Mouse (Mus musculus) thymus, postnatal 36 days (tissue): ENCODE results near the gene Abca2.
"Not testable (repeated sequence)": the region's sequence is repeated elsewhere in the genome, so short reads cannot be mapped to it uniquely, and the experiment has no call there.

ENCODE experiments used
- DNase-seq, 2 experiments: peaks; one replicate each; pipeline ENCODE4 v3.0.0; 2022; ENCODE audit warnings: mixed read lengths in 2 of 2

The Abca2 gene

DNA sequence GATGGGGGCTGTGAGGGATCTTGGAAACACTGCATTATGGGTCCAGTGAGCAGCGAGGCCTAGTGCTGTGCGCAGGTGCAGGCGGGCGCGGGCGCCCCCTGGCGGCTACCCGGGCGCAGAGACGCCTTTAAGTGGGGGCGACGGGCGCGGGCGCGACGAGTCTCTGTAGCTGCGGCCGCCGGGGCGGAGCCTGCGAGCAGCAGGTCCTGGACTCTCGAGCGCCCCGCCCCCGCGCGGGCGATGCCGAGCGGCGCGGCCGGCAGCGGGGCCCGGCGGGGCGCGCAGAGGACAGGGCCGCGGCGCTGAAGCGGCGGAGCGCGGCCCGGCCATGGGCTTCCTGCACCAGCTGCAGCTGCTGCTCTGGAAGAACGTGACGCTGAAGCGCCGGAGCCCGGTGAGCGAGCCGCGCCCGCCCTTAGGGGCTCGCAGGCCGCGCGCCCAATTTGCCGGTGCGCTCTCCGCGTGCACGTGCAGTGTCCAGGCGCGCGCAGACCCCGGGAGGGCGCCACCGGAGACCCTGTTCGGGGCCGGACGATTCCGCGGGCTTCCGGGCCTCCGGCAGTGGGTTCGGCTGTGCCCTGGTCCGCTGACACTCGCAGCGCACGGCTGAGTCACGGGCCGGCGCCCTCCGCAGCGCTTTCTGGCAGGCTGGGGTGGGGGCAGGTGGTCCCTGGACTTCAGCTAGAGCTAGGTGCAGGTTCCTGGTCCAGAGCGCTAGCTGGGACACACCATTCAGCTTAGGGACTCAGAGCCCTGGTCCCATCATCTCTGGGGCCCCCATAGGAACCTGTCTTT, at the start of gene Abca2:
TSS of gene Abca2 (plus strand) at position 262 of the 795 bp plus-strand sequence.
- DNase-seq: peak; percentile 95 to 96

DNA sequence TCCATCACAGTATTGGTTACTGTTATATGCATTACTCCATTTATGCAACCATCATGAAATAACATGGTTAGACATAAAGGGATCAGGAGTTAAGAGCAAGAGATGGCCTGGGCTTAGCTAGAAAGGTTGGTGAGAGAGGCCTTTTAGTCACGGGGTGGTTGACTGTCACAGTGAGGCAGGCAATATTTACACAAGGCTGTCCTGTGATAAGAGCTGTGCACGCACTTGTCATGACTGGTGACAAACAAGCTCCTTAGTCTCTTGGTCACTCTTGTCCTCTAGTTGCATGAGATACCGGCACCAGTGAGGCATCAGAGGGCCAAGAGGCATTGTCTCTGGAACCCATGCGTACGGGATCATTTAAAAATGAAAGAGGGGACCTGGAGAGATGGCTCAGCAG, 44.0 kb upstream of the Abca2 start:
- DNase-seq: no peak

DNA sequence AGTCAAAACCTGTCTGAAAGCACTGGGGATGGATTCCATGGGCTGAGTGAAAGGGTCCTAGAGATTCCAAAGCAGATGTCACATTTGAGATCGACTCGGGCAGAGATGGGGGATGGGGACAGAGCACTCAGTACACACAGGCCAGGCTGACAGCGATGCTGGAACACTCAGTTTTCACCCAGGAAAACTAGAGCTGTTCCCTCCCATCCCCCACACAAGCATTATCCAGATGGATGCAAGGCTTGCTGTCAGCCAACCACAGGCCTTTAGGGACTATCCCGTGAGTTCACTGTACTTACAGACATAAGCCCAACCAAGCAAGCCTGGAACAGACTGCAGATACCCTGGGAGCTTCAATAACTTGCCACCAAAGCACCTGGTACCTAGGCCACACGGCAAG, 37.2 kb upstream of the Abca2 start:
- DNase-seq: no peak

DNA sequence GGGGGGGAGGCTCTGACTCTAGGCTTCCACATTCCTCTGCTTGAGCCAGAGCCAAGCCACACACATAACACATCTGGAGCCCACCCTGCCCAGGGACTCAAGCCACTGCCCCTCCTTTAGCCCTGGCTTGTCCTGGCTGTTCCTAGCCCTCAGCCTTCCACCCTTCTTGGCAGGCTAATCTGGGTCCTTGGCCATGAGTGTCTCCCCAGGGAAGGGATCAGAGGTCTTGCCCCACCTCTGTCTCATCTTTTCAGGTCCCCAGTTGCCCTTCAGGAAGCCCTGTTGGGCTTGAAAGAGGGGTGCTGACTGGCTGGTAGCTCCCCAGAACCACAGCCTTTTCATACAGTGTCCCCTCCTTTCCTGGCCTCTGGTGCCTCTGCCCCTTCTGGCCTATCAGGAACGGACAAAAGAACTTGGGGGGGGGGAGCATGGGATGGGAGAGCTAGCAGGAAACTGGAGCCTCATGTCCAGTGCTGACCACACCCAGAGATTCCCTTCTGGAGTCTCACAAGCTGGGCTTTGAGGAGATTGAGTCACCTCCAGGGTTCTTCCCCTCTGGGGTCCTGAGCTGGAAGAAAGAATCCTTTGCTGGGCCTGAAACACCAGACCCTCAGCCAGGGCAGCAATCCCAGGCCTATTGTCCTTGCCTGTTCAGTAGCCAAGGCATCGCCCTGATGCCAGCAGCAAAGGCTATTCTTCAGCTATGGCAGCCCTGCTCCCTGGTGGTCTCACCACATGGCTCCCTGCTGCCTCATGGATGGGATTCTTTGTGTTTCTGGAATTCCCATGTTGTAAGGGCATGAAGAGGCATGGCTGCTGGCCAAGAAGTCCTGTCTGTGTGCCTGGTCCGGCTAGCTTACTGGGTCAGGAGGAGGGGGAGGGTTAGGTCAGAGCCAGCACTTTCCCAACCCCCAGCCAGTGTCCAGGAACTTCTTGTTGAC, 34.0 kb upstream of the Abca2 start:
- no peak for DNase-seq

DNA sequence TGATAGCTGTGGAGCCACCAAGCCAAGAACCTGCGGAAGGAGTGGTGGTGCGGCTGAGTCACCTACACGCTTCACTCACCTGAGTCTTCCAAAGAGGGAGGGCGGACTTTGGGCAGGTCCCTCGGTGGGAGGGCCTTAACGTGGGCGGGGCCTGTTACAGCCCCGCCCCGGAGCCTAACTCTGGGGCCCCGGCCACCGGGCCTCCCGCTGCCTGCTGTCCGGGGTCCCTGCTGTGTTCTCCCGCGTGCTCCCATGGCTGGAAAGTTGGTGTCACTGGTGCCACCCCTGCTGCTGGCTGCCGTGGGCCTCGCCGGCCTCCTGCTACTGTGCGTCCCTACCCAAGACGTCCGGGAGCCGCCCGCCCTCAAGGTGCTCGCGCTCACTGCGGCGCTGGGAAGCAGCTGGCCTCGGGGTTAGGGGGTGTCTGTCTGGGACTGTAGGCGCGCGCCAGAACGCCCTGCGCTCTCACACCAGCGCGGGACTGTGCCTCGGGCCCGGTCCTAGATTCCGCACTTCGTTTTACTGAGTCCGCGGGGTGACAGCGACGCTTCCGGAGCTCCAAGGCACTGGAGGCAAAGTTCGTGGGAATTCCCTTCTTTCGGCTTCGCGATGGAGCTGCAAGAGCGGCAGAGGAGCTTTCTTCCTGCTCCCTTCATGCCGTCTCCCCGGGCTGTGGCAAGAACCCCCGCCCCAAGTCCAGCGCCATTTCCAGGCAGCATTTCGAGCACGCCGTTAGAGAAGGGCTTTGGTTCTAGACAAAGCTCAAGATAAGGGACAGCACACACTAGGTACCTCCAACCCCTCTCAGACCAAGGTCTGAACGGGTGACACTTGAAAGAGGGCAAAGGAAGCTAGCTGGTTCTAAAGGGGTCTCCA, 32.5 kb upstream of the Abca2 start, which contains the start of gene Entpd2:
TSS of gene Entpd2 (plus strand) at position 154 of the 876 bp plus-strand sequence.
- no peak for DNase-seq

DNA sequence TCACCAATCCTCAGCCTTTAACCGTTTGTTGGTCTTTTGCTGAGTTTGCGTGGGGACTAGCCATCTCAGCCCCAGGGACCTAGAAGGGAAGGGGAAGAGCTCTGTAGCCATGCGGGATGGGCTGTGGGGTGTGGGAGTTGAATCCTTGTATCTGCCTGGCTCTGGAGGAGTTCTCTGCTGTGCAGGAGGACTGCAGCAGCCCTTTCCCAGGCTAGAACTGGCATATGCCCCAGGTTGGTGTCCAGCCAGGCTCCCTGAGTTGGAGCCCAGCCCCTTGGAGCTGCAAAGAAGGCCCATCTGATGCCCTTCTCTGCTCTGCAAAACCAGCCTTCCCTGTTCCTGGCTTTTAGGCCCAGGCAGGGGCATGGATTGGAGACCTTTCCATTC, 31.9 kb upstream of the Abca2 start:
- no peak for DNase-seq

DNA sequence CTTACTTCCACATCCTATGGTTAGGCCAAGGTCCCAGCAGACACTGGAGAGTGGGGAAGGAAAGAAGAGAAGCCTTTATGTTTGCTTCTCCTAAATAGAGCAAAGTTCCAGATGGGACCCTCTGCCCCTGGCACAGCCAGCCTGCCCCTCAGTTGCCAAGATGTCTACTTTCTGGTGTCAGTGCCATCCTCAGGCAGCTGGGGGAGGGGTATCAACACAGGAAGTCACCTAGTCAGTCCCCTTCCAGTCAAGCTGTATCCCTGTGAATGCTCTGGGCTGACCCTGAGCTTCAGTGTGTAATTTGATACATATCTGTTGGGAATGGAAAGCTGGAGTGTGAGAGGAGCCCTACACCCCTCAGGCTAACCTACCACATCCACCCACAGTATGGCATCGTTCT, 31.5 kb upstream of the Abca2 start:
- DNase-seq: no peak

DNA sequence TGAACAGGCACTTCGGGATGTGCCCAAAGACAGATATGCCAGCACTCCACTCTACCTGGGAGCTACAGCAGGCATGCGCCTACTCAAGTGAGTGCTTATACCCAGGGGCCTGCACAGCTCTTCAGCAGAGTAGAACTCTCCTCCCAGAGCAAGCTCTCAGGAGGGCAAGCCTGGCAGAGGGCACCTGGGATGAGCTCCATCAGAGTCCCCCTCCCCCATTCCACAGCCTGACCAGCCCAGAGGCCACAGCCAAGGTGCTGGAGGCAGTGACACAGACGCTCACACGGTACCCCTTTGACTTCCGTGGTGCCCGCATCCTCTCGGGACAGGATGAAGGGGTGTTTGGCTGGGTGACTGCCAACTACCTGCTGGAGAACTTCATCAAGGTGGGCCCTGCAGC, 30.4 kb upstream of the Abca2 start:
- no peak for DNase-seq

DNA sequence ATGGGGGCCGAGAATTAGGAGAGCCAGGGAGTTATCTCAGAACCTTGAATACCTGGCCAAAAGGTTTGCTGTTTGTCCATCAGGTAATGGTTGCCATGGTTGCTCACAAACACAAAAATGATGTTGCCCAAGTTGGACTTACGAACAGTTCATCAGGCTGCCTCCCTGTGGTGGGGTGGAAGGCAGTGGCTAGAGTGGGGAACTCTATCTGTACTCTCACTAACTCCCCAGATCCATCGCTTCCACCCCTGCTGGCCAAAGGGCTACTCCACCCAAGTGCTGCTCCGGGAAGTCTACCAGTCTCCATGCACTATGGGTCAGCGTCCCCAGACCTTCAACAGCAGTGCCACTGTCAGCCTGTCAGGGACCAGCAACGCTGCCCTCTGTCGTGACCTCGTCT, 29.5 kb upstream of the Abca2 start, which contains the start of gene Npdc1:
TSS of gene Npdc1 (plus strand) at position 301 of the 400 bp plus-strand sequence.
- no peak for DNase-seq

DNA sequence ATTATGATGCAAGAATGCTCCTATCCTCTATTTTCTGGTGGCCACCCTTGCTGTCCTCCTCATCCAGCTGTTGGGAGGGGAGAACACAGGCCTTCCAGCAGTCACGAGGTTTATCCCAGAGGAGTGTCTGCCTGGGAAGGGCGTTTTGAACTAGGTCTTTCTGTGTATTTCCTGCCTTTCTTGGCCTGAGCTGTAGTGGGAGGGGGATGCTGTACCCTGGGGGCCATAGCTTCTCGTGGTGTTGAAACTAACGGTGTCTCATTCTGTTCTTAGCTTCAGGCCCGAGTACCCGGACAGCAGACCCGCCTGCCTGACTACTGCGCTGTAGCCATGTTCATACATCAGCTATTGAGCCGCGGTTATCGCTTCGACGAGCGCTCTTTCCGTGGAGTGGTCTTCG, 28.2 kb upstream of the Abca2 start:
- no peak for DNase-seq

DNA sequence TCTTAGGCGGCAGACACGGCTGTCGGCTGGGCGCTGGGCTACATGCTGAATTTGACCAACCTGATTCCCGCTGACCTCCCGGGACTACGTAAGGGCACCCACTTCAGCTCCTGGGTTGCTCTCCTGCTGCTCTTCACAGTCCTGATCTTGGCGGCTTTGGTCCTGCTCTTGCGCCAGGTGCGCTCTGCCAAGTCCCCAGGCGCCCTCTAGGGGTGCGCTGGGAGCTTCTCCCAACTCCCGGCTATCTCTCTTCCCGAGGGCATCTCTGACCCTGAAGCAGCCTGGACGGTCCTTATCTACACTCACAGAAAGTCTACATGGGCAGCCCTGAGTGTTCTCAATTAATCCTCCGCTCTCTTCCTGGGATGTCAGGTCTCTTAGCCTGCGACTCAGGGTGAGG, 27.7 kb upstream of the Abca2 start:
- DNase-seq: peak; percentile 30 to 49

DNA sequence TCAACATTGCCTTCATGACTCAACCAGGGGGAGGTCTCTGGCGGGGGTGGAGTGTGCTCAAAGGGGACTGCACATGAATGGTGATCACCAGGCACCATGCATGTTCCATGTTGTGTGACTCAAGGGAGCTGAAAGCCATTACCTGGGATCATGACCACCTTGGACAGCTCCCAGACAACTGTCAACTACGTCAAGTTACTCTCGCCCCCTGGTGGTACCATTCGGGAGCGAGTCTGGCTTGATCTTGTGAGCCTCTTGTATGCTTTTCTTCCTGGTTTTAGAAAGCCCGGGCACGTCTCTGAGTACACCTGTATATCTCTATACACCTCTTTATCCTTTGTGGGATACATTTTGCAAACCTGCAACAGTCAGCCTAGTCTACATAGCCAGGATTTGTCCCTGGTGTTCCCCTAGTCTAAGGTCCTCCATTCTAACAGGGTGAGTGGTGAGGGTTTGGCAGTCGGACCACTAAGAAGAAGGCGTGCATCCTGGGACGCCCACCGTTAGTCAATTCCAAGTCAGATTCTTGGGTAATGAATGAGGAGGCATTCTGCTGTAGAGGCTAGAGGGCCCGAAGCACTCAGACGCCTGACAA, 26.0 kb upstream of the Abca2 start:
- peak; percentile 75 to 80 for DNase-seq

DNA sequence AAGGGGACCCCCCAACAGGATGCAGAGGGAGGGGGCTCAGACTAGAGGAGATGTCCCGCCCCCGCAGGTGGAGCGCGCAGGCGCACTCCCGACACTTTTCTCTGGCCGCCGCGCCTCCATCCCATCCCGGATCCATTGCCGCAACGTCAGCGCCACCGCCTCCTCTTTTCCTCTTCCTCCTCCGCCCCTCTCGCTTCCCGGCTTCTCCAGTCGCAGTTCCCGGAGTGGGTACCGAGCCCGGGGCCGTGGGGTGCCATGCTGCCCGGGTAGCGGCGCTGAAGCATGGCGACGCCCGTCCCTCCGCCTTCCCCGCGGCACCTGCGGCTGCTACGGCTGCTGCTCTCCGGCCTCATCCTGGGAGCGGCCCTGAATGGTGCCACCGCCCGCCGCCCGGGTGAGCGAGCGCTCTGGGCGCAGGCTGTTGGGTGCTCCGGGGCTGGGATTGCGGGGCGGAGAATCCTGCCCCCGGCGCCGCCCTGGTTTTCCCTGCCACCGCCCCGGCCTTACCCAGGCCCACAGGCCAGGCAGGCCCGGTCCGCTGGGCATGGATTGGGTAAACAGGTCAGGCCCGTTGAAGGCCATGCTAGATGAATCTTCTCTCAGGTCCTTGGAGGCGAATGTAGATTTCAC, 25.4 kb upstream of the Abca2 start:
- DNase-seq: peak; percentile 42 to 53

DNA sequence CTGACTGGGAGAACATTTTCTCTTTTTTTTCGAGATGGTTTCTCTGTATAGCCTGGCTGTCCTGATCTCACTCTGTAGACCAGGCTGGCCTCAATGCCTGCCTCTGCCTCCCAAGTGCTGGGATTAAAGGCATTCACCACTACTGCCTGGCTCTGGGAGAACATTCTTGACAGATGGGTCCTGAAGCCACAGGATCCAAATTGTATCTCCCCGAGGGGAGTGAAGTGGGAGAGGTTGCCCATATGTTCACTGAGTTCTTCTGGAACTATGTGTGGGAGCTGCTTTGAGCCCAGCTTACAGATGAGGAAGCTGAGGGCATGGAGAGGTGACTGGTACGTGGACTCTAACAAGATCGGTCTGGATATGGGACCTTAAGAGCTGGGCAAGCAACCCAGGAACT, 24.5 kb upstream of the Abca2 start:
- no peak for DNase-seq

DNA sequence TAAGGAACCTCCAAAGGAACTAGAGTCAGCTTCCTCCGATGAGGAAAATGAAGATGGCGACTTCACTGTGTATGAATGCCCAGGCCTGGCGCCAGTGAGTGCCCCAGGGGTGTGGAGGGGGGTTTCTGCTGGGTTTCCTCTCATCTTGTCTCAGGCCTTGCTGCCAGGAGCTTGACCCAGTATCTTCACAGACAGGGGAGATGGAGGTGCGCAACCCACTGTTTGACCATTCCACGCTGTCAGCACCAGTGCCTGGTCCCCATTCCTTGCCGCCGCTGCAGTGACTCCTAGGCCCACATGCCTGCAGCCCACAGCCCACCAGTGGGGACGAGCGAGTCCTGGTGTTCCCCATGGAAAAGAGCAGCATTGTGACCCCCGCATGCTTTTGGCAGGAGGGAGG, 19.6 kb upstream of the Abca2 start:
- DNase-seq: no peak

DNA sequence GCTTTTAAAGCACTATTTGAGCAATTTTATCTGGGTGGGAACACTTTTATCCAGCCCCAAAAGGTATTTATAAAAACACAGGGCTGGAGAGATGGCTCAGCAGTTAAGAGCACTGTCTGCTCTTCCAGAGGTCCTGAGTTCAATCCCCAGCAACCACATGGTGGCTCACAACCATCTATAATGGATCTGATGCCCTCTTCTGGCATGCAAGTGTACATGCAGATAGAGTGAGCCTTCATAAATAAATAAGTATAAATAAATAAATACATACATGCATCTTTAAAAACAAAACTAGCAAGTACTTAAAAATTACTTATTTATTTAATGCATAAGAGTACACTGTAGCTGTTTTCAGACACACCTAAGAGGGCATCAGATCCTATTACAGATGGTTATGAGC, 15.1 kb upstream of the Abca2 start:
- not testable (repeated sequence) for DNase-seq

DNA sequence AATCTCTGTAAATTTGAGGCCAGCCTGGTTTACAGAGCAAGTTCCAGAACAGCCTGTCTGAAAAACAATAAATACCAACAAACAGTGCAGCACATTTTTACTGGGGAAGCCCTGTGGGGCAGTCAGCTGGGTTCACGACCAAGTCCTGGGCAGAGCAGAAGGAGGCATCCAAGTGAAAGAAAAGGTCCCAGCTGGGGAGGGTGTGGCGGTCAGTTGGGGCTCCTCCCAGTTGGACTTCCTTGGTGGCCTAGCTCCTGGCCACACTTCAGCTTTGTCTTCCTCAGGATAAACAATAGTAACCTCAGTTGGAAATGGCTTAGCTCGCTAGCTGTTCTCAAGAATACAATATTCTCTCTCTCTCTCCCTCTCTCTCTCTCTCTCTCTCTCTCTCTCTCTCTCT, 11.1 kb upstream of the Abca2 start:
- no peak for DNase-seq

DNA sequence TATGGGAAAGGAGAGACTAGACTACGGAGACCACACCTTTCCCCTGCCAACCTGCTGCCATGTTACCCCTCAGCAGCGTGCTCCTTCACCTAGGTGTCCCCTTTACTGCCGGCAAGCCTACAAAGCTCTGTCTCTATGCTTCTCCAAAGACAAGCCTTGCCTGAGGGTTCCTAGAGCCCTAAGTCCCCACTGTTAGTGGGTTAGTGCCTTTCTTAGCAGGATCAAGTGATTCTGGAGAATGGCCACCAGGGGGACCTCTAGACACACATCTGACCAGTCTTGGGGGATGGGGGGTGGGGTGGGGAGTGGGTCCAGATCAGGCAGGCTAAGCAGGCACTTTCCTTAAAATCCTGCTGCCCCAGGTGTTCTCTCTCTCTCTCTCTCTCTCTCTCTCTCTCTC, 6.6 kb upstream of the Abca2 start:
- DNase-seq: peak; percentile 50 to 54

DNA sequence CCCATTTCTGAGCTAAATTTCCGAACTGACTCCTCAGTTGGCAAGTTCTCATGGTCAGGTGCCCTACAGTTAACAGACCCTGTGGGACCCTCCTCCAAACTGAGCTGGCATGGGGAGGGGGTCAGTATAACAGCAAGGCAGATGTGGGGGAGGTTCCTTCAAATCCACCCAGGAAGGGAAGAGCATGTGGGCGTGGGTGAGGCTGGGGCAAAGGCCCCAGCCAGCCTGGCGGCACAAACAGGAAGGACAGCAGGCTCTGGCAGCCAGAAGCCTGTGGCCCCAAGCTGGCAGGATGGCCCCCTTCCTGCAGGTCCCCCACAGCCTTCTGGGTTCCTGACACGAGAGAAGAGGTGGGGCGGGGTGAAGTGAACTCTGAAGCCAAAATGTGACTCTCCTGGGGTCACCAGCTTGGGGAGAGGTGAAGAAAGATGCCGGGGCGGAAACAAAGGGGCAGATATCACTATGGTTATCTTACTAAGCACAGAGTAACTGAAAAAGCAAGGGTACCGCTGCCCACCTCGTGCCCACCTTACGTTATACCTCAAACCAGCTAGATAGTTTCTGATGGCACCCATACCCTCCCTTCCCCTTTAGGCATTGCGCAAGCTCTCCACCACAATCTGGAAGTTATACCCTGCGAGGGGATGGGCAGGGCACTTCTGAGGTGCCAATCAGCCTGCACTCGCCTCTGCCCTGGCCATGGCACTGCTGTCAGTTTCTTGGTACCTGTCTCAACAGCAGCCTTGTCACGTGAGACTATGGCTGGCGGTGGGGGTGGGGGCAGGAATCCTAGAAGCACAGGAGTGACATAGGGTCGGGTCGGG, 5.7 kb upstream of the Abca2 start, which contains the start of gene Fut7:
TSS of gene Fut7 (plus strand) at position 681 of the 824 bp plus-strand sequence.
- peak; percentile 46 to 61 for DNase-seq

DNA sequence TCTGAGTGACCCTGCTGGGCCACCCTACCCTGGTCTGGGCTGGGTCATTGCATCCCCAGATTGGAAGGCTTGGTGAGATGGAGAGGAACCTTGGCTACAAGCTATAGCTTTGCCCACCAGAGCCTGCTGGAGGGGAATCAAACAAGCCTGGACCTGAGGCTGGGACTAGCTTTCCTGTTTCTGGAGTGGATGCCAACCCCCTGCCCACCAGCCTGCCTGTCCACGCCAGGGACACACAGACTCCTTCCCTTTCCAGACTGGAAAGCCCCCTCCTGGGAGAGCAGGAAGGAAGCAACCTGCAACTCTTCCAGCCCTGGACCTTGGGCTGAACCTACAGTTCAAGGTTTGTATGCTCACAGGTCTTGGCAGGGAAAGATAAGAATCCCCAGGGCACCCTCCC, 4.9 kb upstream of the Abca2 start:
- no peak for DNase-seq

DNA sequence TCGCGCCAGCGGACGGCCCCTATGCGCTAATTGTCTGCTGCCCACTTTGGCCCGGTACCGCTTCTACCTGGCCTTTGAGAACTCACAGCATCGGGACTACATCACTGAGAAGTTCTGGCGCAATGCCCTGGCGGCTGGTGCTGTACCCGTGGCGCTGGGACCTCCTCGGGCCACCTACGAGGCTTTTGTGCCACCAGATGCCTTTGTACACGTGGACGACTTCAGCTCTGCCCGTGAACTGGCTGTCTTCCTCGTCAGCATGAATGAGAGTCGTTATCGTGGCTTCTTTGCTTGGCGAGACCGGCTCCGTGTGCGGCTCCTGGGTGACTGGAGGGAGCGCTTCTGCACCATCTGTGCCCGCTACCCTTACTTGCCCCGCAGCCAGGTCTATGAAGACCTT, 3.0 kb upstream of the Abca2 start:
- peak in 1 of 2 experiments; percentile 5 for DNase-seq
